Mouse (Mus musculus): ENCODE measurements at regions not wholly inside any gene's neighbourhood (a gene's known extent, or its start where the extent isn't known, plus 50 kb on each side); places are given as distances from the start of the nearest gene placed in this dataset.

DNA sequence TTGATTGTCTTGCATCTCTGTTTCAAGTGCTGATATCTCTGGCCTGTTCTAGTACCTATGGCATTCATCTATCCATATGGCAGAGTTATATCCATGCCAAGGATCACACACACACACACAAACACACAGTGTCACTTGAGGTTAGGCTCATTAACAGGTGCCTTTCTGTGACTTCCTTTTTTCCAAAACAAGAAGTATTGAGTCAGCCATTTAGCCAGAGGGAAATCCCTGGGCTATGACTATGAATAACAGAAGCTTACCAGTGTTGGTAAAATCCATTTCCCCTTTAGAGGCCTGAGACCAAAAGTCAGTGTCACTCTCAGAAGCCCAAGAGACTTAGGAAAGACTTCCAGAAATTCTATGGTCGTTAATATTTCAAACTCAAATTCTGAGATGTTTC, 111.6 kb downstream of the Tmco5 start:
- no peak for TF ChIP-seq POLR2A (IDR thresholded peaks at IDR 0.05; ENCODE audit: borderline replicate concordance, extremely low read depth, low read depth, low read length)
- no peak for TF ChIP-seq CTCF (IDR thresholded peaks at IDR 0.05; ENCODE audit: insufficient read depth, low read length)
- Histone ChIP-seq H3K4me3 (replicated peaks; ENCODE audit: extremely low read depth, low read depth, low read length) (no peak overlapping the region), H3K4me1 (ENCODE audit: control insufficient read depth, insufficient read depth, low read length) (peaks cover under 1% of the 10 kb centered on the region)
- WGBS, result 76% methylated on average over 1 of the region's 1 CpGs
- no peak for DNase-seq

DNA sequence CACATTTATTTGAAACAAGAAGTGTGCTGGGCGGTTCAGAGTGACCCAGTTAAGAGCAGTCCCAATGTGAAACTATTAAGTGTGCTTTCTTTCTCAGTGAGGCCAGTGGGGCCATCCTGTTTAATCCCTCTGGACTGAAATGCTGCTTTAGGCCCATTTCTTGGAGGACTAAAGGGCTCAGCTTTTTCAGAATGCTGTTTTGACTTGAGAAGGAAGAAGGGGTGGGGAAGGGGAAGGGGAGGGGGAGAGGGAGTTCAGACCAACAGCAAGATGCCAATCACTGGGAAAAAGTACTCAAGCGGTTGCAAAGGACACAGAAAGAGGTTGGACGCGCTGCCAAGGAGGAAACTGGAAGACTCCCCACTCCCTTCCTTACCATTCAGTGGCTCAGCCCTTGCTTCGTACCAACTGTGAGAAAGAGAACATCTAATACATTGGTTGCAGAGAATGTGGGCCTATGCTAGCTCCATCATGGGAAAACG, 113.1 kb downstream of the Tmco5 start:
- H3K4me3 ChIP-seq (replicated peaks; ENCODE audit: extremely low read depth, low read depth, low read length), result no peak overlapping the region
- no peaks in the 10 kb centered on the region for H3K4me1 ChIP-seq (ENCODE audit: control insufficient read depth, insufficient read depth, low read length)
- DNase-seq, result no peak
- TF ChIP-seq POLR2A (IDR thresholded peaks at IDR 0.05; ENCODE audit: borderline replicate concordance, extremely low read depth, low read depth, low read length), result no peak
- TF ChIP-seq CTCF (IDR thresholded peaks at IDR 0.05; ENCODE audit: insufficient read depth, low read length), result no peak
- 69% methylated on average over 6 of the region's 6 CpGs for WGBS

DNA sequence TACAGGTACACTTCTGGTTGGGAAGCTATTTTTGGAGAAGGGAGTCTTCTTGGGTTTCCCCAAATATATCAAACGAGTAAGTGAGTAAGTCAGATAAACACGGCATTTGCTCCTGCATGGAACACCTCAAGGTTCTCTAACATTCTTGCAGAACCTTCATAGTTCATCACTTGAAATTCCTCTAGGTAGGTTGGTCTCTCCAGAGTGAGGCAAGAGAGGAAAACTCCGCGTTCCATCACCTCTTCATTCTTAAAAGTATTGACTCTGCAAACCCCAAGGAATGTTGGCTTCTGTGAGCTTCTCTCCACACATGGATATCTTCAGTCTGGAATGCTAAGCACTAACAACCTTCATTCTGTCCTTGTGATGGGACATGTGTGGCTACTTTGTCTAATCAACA, 115.2 kb downstream of the Tmco5 start:
- no peak for DNase-seq
- WGBS, result 71% methylated on average over 4 of the region's 4 CpGs
- no peaks in the 10 kb centered on the region for H3K4me1 ChIP-seq (ENCODE audit: control insufficient read depth, insufficient read depth, low read length)
- TF ChIP-seq CTCF (IDR thresholded peaks at IDR 0.05; ENCODE audit: insufficient read depth, low read length), result no peak
- no peak for TF ChIP-seq POLR2A (IDR thresholded peaks at IDR 0.05; ENCODE audit: borderline replicate concordance, extremely low read depth, low read depth, low read length)
- no peak overlapping the region for H3K4me3 ChIP-seq (replicated peaks; ENCODE audit: extremely low read depth, low read depth, low read length)

DNA sequence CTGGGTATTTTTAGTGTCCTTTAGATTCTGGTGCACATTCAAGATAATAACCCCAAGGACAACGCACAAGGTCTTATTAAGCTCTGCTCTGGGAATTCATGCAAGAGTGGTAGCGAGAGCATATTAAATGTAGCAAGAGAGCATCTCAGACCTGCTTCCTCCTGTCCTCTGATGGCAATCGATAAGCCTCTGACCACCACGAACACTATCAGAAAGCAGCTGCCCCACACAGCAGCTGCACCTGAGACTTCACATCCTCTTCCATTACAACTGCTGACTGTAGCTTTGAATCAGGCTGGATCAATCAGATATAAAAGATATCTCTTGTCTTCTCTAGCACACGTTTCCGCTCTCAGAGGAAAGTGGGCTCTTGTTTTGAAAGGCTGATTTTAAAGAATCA, 117.8 kb downstream of the Tmco5 start:
- H3K4me3 ChIP-seq (replicated peaks; ENCODE audit: extremely low read depth, low read depth, low read length), result no peak overlapping the region
- no peaks in the 10 kb centered on the region for H3K4me1 ChIP-seq (ENCODE audit: control insufficient read depth, insufficient read depth, low read length)
- no peak for DNase-seq
- TF ChIP-seq POLR2A (IDR thresholded peaks at IDR 0.05; ENCODE audit: borderline replicate concordance, extremely low read depth, low read depth, low read length) (no peak), CTCF (IDR thresholded peaks at IDR 0.05; ENCODE audit: insufficient read depth, low read length) (no peak)
- WGBS, result 87% methylated on average over 6 of the region's 6 CpGs

DNA sequence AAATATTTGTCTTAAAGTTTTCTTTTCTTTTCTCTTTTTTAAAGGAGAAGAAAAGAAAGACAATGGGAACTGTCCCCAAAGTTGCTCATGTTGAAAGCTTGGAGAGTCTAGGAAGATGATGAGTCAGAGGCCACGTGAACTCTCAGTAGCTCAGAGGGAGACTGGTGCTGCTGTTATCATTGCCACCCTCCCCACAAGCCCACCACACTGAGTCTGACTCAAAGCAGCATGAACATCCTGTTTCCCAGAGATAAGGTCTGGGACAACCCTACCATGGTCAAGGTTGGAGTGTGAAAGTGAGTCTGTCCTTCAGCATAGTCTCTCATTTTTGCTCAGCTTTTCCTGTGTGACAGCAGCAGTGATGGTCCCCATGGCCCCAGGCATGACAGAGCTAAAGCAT, 120.3 kb downstream of the Tmco5 start:
- no peak for TF ChIP-seq POLR2A (IDR thresholded peaks at IDR 0.05; ENCODE audit: borderline replicate concordance, extremely low read depth, low read depth, low read length)
- no peak for TF ChIP-seq CTCF (IDR thresholded peaks at IDR 0.05; ENCODE audit: insufficient read depth, low read length)
- no peak for DNase-seq
- no peak overlapping the region for H3K4me3 ChIP-seq (replicated peaks; ENCODE audit: extremely low read depth, low read depth, low read length)
- WGBS, result 36% methylated on average over 1 of the region's 1 CpGs
- no peaks in the 10 kb centered on the region for H3K4me1 ChIP-seq (ENCODE audit: control insufficient read depth, insufficient read depth, low read length)

DNA sequence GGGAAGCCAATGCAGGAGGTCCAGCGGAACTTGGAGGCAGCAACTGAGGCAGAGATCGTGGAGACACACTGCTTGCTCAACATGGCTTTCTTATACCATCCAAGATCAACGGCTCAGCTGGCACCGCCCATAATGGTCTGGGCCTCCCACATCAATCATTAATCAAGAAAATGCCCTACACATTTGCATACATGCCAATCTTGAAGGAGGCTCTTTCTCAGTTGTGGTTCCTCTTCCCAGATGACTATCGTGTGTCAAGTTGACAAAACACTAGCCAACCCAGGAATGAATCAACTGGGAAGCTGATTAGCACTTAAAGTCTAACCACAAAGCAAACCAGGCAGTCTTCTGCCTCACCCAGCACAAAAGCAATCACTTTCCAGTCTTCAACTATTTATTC, 121.1 kb downstream of the Tmco5 start:
- no peaks in the 10 kb centered on the region for H3K4me1 ChIP-seq (ENCODE audit: control insufficient read depth, insufficient read depth, low read length)
- 75% methylated on average over 5 of the region's 5 CpGs for WGBS
- DNase-seq, result no peak
- H3K4me3 ChIP-seq (replicated peaks; ENCODE audit: extremely low read depth, low read depth, low read length), result no peak overlapping the region
- TF ChIP-seq CTCF (IDR thresholded peaks at IDR 0.05; ENCODE audit: insufficient read depth, low read length) (no peak), POLR2A (IDR thresholded peaks at IDR 0.05; ENCODE audit: borderline replicate concordance, extremely low read depth, low read depth, low read length) (no peak)

DNA sequence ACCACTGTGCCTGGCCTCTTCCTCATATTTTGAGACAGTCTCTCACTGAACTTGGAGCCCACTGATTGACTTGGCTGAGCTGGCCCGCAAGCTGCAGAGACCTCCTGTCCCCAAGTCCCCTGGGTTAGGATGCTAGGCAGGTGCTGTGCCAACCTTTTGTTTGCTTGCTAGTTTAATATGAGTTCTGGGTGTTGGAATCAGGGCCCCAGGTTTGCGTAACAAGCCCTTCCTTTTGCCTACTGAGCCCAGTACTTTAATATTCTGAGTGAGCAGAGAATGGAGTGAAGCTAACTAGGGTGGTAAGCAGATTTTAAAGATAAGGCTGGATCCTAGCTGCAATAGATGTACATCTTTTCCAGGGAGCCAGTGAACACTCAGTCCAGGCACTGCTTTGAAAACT, 117.2 kb upstream of the Spred1 start:
- WGBS, result 92% methylated on average over 2 of the region's 2 CpGs
- TF ChIP-seq POLR2A (IDR thresholded peaks at IDR 0.05; ENCODE audit: borderline replicate concordance, extremely low read depth, low read depth, low read length) (no peak), CTCF (IDR thresholded peaks at IDR 0.05; ENCODE audit: insufficient read depth, low read length) (no peak)

DNA sequence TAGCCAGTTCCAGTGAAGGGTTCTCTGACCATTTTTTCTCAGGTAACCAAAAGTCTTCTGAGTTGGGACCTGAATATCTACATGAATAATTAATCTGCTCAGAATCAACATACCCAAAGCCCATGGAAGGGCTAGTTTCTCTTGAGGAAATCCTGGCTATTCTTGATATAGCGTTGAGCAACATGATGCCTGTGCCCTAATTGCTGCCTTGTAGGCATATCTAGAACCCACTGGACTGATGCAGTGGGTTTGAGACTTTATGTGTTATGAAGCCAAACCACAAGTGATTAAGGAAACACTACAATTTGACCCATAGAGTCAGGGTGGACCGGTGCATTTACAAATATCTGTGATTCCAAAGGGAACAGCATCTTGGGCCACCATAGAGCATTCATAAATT, 114.3 kb upstream of the Spred1 start:
- TF ChIP-seq POLR2A (IDR thresholded peaks at IDR 0.05; ENCODE audit: borderline replicate concordance, extremely low read depth, low read depth, low read length) (no peak), CTCF (IDR thresholded peaks at IDR 0.05; ENCODE audit: insufficient read depth, low read length) (no peak)
- H3K4me3 ChIP-seq (replicated peaks; ENCODE audit: extremely low read depth, low read depth, low read length), result no peak overlapping the region
- WGBS, result 88% methylated on average over 2 of the region's 2 CpGs
- H3K4me1 ChIP-seq (ENCODE audit: control insufficient read depth, insufficient read depth, low read length), result no peaks in the 10 kb centered on the region
- no peak for DNase-seq

More for the DNA sequence above, 117.2 kb upstream of the Spred1 start:
- H3K4me1 ChIP-seq (ENCODE audit: control insufficient read depth, insufficient read depth, low read length), result no peaks in the 10 kb centered on the region
- H3K4me3 ChIP-seq (replicated peaks; ENCODE audit: extremely low read depth, low read depth, low read length), result no peak overlapping the region
- no peak for DNase-seq

DNA sequence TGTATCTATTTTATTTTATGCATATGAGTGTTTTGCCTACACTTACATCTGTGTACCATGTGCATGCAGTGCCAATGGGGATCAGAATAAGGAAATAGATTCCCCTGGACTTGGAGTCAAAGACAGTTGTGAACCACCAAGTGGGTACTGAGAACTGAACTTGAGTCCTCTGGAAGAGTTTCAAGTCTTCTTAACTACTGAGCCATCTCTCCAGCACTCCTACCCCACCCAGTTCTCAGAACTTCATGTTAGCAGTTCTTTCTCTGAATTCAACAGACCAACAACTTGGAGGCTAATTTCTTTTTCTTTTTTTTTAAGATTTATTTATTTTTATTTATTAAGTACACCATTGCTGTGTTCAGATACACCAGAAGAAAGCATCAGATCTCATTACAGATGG, 112.3 kb upstream of the Spred1 start:
- no peak for TF ChIP-seq CTCF (IDR thresholded peaks at IDR 0.05; ENCODE audit: insufficient read depth, low read length)
- TF ChIP-seq POLR2A (IDR thresholded peaks at IDR 0.05; ENCODE audit: borderline replicate concordance, extremely low read depth, low read depth, low read length), result no peak
- no peak overlapping the region for H3K4me3 ChIP-seq (replicated peaks; ENCODE audit: extremely low read depth, low read depth, low read length)
- no peaks in the 10 kb centered on the region for H3K4me1 ChIP-seq (ENCODE audit: control insufficient read depth, insufficient read depth, low read length)
- DNase-seq, result no peak

DNA sequence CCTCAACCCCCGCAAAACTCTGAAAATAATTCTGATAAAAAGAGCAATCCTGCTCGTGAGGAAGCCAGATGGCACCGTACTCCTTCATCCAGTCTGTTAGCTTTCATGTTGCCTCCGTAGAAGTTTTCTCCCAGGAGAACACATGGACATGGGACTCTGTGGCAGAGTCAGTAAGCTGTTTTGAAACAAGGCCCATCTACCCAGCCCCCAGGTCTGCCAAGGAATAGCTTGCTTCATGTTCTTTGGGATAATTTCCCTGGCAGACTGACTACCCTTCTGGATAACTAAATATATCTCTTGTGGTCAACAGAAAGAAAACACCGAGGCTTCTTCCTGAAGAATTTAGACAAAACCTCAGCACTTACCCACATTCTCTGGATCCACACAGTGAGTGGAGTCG, 111.2 kb upstream of the Spred1 start:
- no peak for DNase-seq
- no peak for TF ChIP-seq POLR2A (IDR thresholded peaks at IDR 0.05; ENCODE audit: borderline replicate concordance, extremely low read depth, low read depth, low read length)
- no peak for TF ChIP-seq CTCF (IDR thresholded peaks at IDR 0.05; ENCODE audit: insufficient read depth, low read length)
- Histone ChIP-seq H3K4me1 (ENCODE audit: control insufficient read depth, insufficient read depth, low read length) (no peaks in the 10 kb centered on the region), H3K4me3 (replicated peaks; ENCODE audit: extremely low read depth, low read depth, low read length) (no peak overlapping the region)
- WGBS, result 74% methylated on average over 6 of the region's 6 CpGs

DNA sequence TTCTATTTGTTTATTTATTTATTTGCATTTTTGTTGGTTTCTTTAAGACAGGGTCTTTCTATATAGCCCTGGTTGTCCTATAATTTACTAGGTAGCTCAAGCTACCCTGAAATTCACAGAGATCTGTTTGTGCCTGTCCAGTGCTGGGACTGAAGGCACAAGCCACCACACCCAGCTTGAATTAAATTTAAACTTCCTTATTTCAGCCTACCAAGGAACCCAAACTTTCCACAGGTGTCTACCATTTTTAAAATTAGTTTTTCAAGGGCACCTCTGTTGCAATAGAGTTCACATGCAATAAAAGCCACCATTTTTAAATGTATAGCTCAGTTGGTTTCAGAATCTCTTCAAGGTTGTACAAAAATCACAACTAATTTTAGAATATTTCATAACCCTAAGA, 110.2 kb upstream of the Spred1 start:
- no peak for TF ChIP-seq POLR2A (IDR thresholded peaks at IDR 0.05; ENCODE audit: borderline replicate concordance, extremely low read depth, low read depth, low read length)
- TF ChIP-seq CTCF (IDR thresholded peaks at IDR 0.05; ENCODE audit: insufficient read depth, low read length), result no peak
- H3K4me3 ChIP-seq (replicated peaks; ENCODE audit: extremely low read depth, low read depth, low read length), result no peak overlapping the region
- DNase-seq, result no peak
- no peaks in the 10 kb centered on the region for H3K4me1 ChIP-seq (ENCODE audit: control insufficient read depth, insufficient read depth, low read length)

Data from lung, adult 2 months (tissue).